Mouse (Mus musculus): ENCODE results near the gene Lrr1. TPM values are rescaled to one million over a fixed set of nuclear protein-coding genes. Genes with fewer than 3 reads are reported as not detected.

Gene Lrr1
- polyA plus RNA-seq, 1 experiment from 2014 or later = 4.7 TPM

DNA sequence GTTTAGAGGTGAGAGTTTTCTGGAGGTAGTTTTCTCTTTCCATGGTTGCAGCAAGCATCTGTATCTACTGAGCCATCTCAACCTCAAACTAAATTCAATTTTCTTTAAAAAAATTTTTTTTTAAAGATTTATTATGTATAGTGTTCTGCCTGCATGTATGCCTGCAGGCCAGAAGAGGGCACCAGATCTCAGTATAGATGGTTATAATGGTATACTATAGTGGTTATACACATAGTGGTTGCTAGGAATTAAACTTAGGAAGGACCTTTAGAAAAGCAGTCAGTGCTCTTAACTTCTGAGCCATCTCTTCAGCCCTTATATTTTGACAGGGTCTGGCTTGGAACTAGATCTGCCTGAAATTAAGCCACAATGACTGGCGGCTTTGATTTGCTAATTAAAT lies 21.9 kb downstream of the Lrr1 start:
- Histone ChIP-seq H3K27me3 (replicated peaks; ENCODE audit: control insufficient read depth, insufficient read depth, low read length) (no peaks in the 10 kb centered on the region), H3K4me3 (ENCODE audit: low read length) (no peak overlapping the region), H3K9ac (ENCODE audit: low read depth, low read length) (no peak overlapping the region), H3K4me2 (ENCODE audit: low read length) (no peak overlapping the region), H3K4me1 (ENCODE audit: control insufficient read depth, insufficient read depth, low read depth, low read length) (peaks cover 12% of the 10 kb centered on the region), H3K36me3 (ENCODE audit: control insufficient read depth, insufficient read depth, low read length) (peaks cover 9% of the 10 kb centered on the region), H3K27ac (ENCODE audit: low read depth, low read length) (no peak overlapping the region), H3K9me3 (ENCODE audit: control insufficient read depth, low read length) (no peaks in the 10 kb centered on the region)
- ATAC-seq = peak; percentile 24; the same call in 1 of the 2 replicates
- WGBS = 96% methylated on average over 1 of the region's 1 CpGs

DNA sequence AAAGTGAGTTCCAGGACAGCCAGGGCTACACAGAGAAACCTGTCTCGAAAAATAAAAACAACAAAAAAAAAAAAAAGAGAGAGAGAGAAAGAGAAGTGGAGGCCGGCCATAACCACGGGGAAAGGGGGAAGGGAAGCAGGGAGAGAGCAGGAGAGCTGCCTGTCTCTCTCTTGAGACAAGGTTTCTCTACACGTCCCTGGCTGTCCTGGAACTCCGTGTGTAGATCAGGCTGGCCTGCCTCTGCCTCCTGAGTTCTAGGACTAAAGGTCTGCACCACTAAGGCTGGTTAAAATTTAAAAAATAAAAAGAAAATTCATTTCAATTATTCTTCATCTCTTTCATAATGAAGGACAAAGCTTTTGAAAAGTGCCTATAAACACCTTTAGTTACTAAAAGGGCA lies 22.8 kb downstream of the Lrr1 start:
- H3K4me2 ChIP-seq (ENCODE audit: low read length) = no peak overlapping the region
- WGBS = 90% methylated on average over 5 of the region's 5 CpGs
- peaks cover 17% of the 10 kb centered on the region for H3K4me1 ChIP-seq (ENCODE audit: control insufficient read depth, insufficient read depth, low read depth, low read length)
- no peak overlapping the region for H3K27ac ChIP-seq (ENCODE audit: low read depth, low read length)
- no peak overlapping the region for H3K4me3 ChIP-seq (ENCODE audit: low read length)
- ATAC-seq = no peak
- no peaks in the 10 kb centered on the region for H3K27me3 ChIP-seq (replicated peaks; ENCODE audit: control insufficient read depth, insufficient read depth, low read length)
- H3K9ac ChIP-seq (ENCODE audit: low read depth, low read length) = no peak overlapping the region
- no peaks in the 10 kb centered on the region for H3K9me3 ChIP-seq (ENCODE audit: control insufficient read depth, low read length)
- H3K36me3 ChIP-seq (ENCODE audit: control insufficient read depth, insufficient read depth, low read length) = peaks cover 9% of the 10 kb centered on the region

DNA sequence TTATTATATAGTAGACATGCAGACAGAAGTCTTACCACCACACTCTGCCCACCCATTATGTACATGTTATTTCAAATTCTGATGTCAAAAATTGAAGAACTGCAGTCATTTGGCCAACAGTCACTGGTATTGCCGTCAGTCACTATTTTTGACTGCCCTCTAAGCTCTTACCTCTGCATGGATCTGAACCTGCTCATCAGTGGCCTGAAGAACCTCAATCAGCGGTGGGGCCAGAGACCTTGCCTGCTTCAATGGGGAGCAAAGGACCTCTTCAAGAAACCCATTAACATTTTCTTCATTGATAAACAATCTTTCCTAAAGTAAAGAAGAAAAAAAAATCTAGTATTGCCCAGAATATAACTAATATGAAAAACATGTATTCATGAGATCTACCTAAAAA lies 24.0 kb downstream of the Lrr1 start:
- H3K4me1 ChIP-seq (ENCODE audit: control insufficient read depth, insufficient read depth, low read depth, low read length) = peaks cover 8% of the 10 kb centered on the region
- H3K4me3 ChIP-seq (ENCODE audit: low read length) = no peak overlapping the region
- no peak overlapping the region for H3K4me2 ChIP-seq (ENCODE audit: low read length)
- WGBS = 90% methylated on average over 2 of the region's 2 CpGs
- peaks cover 9% of the 10 kb centered on the region for H3K36me3 ChIP-seq (ENCODE audit: control insufficient read depth, insufficient read depth, low read length)
- H3K27me3 ChIP-seq (replicated peaks; ENCODE audit: control insufficient read depth, insufficient read depth, low read length) = no peaks in the 10 kb centered on the region
- no peak overlapping the region for H3K27ac ChIP-seq (ENCODE audit: low read depth, low read length)
- ATAC-seq = no peak
- H3K9ac ChIP-seq (ENCODE audit: low read depth, low read length) = no peak overlapping the region
- H3K9me3 ChIP-seq (ENCODE audit: control insufficient read depth, low read length) = no peaks in the 10 kb centered on the region

- H3K9me3 ChIP-seq (ENCODE audit: control insufficient read depth, low read length) = no peaks in the 10 kb centered on the region
- H3K9ac ChIP-seq (ENCODE audit: low read depth, low read length) = peak within 1 kb of the TSS; percentile 90
- H3K4me1 ChIP-seq (ENCODE audit: control insufficient read depth, insufficient read depth, low read depth, low read length) = peaks cover 22% of the 10 kb centered on the region
- under 1% methylated on average over 75 of the region's 75 CpGs for WGBS
- H3K4me3 ChIP-seq (ENCODE audit: low read length) = peak within 1 kb of the TSS; percentile 99
- H3K4me2 ChIP-seq (ENCODE audit: low read length) = peak within 1 kb of the TSS; percentile 92
- 0 out of 2 replicates have a peak, but pooled peaks cover 4% of the 10 kb centered on the region for H3K36me3 ChIP-seq (ENCODE audit: control insufficient read depth, insufficient read depth, low read length)
- H3K27ac ChIP-seq (ENCODE audit: low read depth, low read length) = peak within 1 kb of the TSS; percentile 93
- H3K27me3 ChIP-seq (replicated peaks; ENCODE audit: control insufficient read depth, insufficient read depth, low read length) = no peaks in the 10 kb centered on the region
- peak; percentile 85 for ATAC-seq
Measured at GRCm38 (mm10) chr12:69196444-69197377, 28.1 kb downstream of the Lrr1 start, which contains the start of gene Gm49383. Gm49383 (minus strand) TSS chr12:69197104.

DNA sequence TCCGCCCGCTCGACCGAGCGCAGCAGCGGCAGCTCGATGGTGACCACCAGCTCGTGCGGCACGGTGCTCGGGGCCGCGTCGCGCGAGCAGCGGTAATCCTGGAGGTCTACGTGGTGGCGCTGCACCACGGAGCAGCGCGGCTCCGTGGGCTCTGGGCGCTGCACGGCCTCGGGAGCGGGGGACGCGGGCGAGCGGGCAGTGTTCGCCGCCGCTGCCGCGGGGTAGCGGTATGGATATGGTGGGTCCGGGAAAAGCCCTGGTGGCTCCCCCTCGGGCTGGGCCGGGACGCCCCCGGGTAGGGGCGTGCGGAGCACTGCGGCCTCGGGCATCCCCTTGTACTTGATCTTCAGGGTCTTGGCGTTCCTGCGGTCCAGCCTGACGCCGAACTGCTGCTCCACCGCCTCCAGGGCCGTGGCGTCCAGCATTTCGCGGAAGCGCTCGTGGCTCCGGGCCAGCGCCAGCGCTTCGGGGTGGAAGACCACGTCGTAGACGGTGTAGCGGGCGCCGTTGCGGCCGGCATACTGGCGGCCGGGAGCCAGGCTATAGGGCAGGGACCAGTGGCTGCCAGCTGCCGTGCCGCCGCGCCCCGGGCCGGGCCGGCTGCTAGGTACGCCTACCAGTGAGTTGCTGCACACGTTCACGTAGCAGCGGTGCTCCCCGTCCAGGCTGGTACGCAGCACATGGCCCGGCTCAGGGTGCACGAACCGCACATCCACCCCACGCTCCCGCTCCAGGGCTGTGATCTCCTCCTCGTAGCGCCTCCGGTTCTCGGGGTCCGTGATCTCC lies 29.0 kb downstream of the Lrr1 start:
- Histone ChIP-seq H3K27me3 (replicated peaks; ENCODE audit: control insufficient read depth, insufficient read depth, low read length) (no peaks in the 10 kb centered on the region), H3K36me3 (ENCODE audit: control insufficient read depth, insufficient read depth, low read length) (0 out of 2 replicates have a peak, but pooled peaks cover 4% of the 10 kb centered on the region), H3K4me2 (ENCODE audit: low read length) (peak overlapping the region; percentile 92), H3K27ac (ENCODE audit: low read depth, low read length) (peak overlapping the region; percentile 93), H3K4me1 (ENCODE audit: control insufficient read depth, insufficient read depth, low read depth, low read length) (peaks cover 22% of the 10 kb centered on the region), H3K9ac (ENCODE audit: low read depth, low read length) (peak overlapping the region; percentile 90), H3K9me3 (ENCODE audit: control insufficient read depth, low read length) (no peaks in the 10 kb centered on the region), H3K4me3 (ENCODE audit: low read length) (peak overlapping the region; percentile 99)
- peak; percentile 80 for ATAC-seq
- under 1% methylated on average over 91 of the region's 94 CpGs for WGBS

DNA sequence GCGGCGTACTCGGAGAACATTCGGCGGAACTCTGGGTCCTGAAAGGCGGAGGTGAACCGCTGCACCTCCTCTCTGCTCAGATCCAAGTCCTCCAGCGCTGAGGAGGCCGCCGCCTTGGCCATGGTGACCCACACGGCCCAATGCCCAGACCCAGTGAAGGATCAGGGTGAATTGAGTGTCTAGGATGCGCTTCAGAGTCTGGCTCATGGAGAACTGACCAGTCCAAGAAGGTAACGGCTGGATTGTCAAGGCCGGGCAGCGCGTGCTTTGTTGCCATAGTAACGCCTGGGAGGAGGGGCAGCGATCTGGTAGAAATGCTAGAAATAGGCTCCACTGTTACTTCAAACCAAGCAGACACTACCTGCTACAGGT lies 29.5 kb downstream of the Lrr1 start, which contains the start of gene Dnaaf2:
Gene Dnaaf2 (minus strand): TSS at position 266 of the 372 bp plus-strand sequence.
- Histone ChIP-seq H3K4me3 (ENCODE audit: low read length) (peak within 1 kb of the TSS; percentile 99), H3K27ac (ENCODE audit: low read depth, low read length) (peak within 1 kb of the TSS; percentile 93), H3K9me3 (ENCODE audit: control insufficient read depth, low read length) (no peaks in the 10 kb centered on the region), H3K27me3 (replicated peaks; ENCODE audit: control insufficient read depth, insufficient read depth, low read length) (no peaks in the 10 kb centered on the region), H3K4me2 (ENCODE audit: low read length) (peak within 1 kb of the TSS; percentile 92), H3K4me1 (ENCODE audit: control insufficient read depth, insufficient read depth, low read depth, low read length) (peaks cover 22% of the 10 kb centered on the region), H3K36me3 (ENCODE audit: control insufficient read depth, insufficient read depth, low read length) (0 out of 2 replicates have a peak, but pooled peaks cover 4% of the 10 kb centered on the region), H3K9ac (ENCODE audit: low read depth, low read length) (peak within 1 kb of the TSS; percentile 90)
- 0% methylated on average over 18 of the region's 18 CpGs for WGBS
- peak; percentile 44 for ATAC-seq

GRCm38 (mm10) chr12:69198985-69199384 lies 30.4 kb downstream of the Lrr1 start:
- H3K4me1 ChIP-seq (ENCODE audit: control insufficient read depth, insufficient read depth, low read depth, low read length) = peaks cover 22% of the 10 kb centered on the region
- no peak overlapping the region for H3K27ac ChIP-seq (ENCODE audit: low read depth, low read length)
- no peak for ATAC-seq
- H3K9ac ChIP-seq (ENCODE audit: low read depth, low read length) = no peak overlapping the region; the same call in 1 of the 2 replicates
- H3K36me3 ChIP-seq (ENCODE audit: control insufficient read depth, insufficient read depth, low read length) = 0 out of 2 replicates have a peak, but pooled peaks cover 4% of the 10 kb centered on the region
- no peaks in the 10 kb centered on the region for H3K27me3 ChIP-seq (replicated peaks; ENCODE audit: control insufficient read depth, insufficient read depth, low read length)
- H3K4me3 ChIP-seq (ENCODE audit: low read length) = no peak overlapping the region
- peak overlapping the region; percentile 17 for H3K4me2 ChIP-seq (ENCODE audit: low read length)
- no peaks in the 10 kb centered on the region for H3K9me3 ChIP-seq (ENCODE audit: control insufficient read depth, low read length)

GRCm38 (mm10) chr12:69204052-69204833 lies 35.6 kb downstream of the Lrr1 start, which contains the start of gene Gm49384:
Gm49384 (minus strand) TSS chr12:69204267.
- H3K27ac ChIP-seq (ENCODE audit: low read depth, low read length) = no peak within 1 kb of the TSS
- H3K9me3 ChIP-seq (ENCODE audit: control insufficient read depth, low read length) = no peaks in the 10 kb centered on the region
- peak within 1 kb of the TSS; percentile 16; the same call in 1 of the 2 replicates for H3K4me2 ChIP-seq (ENCODE audit: low read length)
- 0 out of 2 replicates have a peak, but pooled peaks cover 4% of the 10 kb centered on the region for H3K36me3 ChIP-seq (ENCODE audit: control insufficient read depth, insufficient read depth, low read length)
- H3K4me3 ChIP-seq (ENCODE audit: low read length) = no peak within 1 kb of the TSS
- WGBS = 62% methylated on average over 16 of the region's 16 CpGs
- ATAC-seq = peak; percentile 21; the same call in 1 of the 2 replicates
- peaks cover 6% of the 10 kb centered on the region for H3K4me1 ChIP-seq (ENCODE audit: control insufficient read depth, insufficient read depth, low read depth, low read length)
- H3K9ac ChIP-seq (ENCODE audit: low read depth, low read length) = no peak within 1 kb of the TSS
- H3K27me3 ChIP-seq (replicated peaks; ENCODE audit: control insufficient read depth, insufficient read depth, low read length) = no peaks in the 10 kb centered on the region

All from hindbrain, embryonic 16.5 days (tissue).